Mouse (Mus musculus) B cell, adult 62 days (primary cell): Measurements from ENCODE around the gene Tmf1. TPM values are rescaled to one million over a fixed set of nuclear protein-coding genes. Genes with fewer than 3 reads are reported as not detected.

Experiments
- total RNA-seq: library from RNA; stranded (reverse); gene quantifications from 4 replicates; pipeline ENCODE4 v1.2.4, GENCODE M21; 2023

The Tmf1 gene
- 90.1 to 94.2 TPM (median 90.9 TPM) in 4 replicates for total RNA-seq

DNA sequence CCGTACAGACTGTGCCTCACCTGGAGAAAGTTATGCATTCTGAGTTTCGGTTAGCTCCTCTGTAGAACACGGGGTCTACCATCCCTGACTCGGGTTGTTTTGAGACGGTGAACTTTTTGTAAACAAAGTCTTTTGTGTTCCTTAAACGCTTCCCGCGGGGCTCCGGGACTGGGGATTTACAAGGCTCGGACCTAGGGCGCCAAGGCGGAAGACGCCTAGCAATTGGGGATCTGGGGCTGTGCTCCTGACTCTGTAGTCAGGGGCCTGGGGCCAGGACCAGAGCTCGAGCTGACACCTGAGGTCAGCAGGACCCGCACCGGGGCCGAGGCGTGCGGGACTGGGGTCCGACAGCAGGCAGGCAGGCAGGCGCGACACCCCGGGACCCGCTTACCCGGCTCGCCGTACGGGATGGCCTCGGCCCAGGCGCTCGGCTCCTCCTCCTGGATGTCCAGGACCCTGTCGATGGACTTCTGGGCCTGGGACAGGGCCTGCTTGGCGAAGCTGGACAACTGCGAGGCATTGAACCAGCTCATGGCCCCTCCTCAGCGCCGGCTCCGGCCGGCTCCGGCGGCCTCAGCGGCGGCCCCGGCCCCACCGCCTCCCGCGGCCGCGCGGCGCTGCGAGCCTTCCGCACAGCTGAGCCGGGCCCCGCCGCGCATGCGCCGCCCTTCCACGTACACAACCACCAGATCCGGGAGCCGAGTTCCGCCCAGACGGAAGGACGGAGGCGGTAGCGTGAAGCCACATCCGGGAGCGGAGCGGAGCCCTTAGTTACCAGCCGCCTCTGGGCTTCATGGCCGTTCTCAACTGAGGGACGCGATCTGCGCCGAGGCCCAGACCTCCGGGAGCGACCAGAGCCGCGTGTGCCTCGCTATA lies at the start of gene Tmf1:
Tmf1 (minus strand) TSS at position 632 of the 876 bp plus-strand sequence.

DNA sequence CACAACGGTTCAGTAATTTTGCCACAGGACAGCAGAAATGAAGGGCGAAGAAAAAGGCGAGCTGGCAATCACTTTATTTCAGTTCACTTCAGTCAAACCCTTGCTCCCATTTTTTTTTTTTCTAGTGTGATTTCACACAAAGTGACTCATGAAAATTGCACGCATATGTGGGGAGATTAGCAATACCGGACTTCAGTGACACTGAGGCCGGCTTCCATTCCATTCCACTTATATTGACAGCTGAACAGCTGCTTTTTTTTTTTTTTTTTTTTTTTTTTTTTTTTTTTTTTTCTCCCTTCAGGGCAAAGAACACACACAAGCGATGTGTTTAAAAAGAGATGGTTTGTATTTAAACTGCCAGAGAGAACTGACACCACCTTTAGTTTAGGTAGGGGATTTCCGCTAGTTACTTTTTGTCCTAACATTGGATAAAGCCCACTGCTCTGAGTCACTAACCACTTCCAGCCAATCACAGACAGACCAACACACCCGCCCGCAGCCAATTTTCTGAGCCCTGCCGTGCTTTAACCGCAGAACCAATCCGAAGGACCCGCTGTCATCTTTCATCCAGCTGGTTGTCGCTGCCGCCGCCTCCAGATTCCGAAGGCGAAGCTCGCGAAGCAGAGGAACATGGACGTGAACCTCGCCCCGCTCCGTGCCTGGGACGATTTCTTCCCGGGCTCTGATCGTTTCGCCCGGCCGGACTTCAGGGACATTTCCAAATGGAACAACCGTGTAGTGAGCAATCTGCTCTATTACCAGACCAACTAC lies 31.5 kb upstream of the Tmf1 start, which contains the start of gene Arl6ip5:
Arl6ip5 (plus strand) TSS at position 499 of the 771 bp plus-strand sequence.

DNA sequence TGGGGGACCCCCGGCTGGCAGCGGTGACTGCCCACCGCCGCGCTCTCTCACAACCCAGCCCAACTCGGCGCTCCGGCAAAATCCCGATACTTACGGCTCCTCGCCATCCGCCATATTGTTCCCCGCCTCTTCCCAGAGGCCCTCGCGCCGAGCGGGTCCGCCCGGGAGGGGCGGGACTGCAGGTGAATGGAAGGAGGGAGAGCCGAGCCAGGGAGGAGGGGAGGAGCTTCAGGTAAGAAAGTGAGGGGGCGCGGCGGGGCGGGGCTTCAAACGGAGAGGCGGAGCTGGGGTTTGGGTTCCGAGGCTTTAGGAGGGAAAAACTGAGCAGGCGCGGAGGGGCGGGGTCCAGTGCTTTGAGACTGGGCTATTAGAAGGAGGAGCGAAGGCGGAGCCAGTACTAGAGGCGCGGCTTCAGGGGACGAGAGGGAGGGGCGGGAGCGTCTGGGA lies 26.5 kb upstream of the Tmf1 start, which contains the start of gene Uba3:
Uba3 (minus strand) TSS at position 209 of the 447 bp plus-strand sequence.

DNA sequence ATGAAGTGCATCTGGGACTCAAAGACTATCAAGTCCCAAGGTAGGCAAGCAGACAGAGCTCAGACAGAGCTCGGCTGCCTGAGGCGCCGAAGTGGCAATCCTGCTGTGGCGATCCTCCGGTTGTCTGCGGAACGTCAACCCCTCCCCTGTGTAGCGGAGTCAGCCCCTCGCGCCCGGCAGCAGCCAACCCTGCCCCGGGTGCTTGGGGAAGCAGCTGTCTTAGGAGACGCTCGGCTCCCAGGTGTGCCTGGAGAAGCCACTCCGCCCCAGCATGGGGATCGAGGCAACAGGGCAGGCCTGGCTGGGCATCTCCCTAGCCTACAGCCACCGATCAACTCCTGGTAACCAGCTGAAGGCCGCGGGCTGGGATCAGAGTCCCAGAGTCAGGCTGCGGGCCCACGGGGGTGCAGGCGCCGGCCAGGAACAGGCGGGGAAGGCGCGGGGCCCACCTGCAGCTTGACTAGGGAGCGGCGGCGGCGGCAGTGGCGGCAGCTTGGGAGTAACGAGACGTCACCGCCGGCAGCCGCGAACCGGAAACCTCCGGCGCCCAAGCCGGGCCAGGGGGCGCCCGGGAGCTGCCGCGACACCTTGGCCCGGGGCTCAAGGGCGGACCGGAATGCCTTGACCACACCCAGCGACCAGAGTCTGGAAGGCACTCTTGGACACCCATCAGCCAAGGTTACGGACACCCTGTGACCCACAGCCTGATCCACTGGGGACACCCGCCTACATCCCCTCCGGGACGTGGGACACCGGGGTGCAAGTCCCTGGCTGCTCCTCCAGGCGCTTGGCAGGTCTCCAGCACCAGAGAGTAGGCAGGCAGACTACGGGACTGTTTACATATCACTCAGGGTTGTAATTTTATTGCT lies 30.3 kb downstream of the Tmf1 start, which contains the start of gene Eogt:
Eogt (minus strand) TSS at position 800 of the 869 bp plus-strand sequence.

Other genes starting within 250 kb of the Tmf1 start
- not detected in 4 replicates for gene Fam19a4, start 118.7 kb downstream of the Tmf1 start, total RNA-seq
- gene Eogt, start 29.9 kb downstream of the Tmf1 start, total RNA-seq, result 11.4 to 19.8 TPM (median 11.7 TPM) in 4 replicates
- gene Uba3, start 26.5 kb upstream of the Tmf1 start, total RNA-seq, result 51.5 to 59.5 TPM (median 56.4 TPM) in 4 replicates
- 64.3 to 78.3 TPM (median 68.8 TPM) in 4 replicates for gene Arl6ip5, start 31.6 kb upstream of the Tmf1 start, total RNA-seq
- not detected in 4 replicates for gene Lmod3, start 73.6 kb upstream of the Tmf1 start, total RNA-seq